Mouse (Mus musculus) layer of hippocampus, postnatal 25 days (tissue): ENCODE data around the gene Tex37. TPM values are rescaled to one million over a fixed set of nuclear protein-coding genes. Genes with fewer than 3 reads are reported as not detected.
A peak's percentile ranks its signal among the peaks of the same experiment; 100 is the strongest.

ENCODE experiments used
- DNase-seq, 2 experiments: peaks; one replicate each; pipeline ENCODE4 v3.0.0; 2022; ENCODE audit warnings: mixed read lengths in 2 of 2, low spot score in 1 of 2; ENCODE audit errors: extremely low spot score in 1 of 2
- total RNA-seq, 2 experiments: library from RNA; stranded (reverse); gene quantifications; 2 replicates each; pipeline ENCODE4 v1.2.3; 2021

Tex37 gene
- total RNA-seq: not detected

- no peak for DNase-seq
These were observed at the start of gene Tex37 for GRCm38 (mm10) chr6:70918827-70919226. Tex37 (minus strand) TSS chr6:70918927.

GRCm38 (mm10) chr6:70968291-70968690 lies 49.6 kb upstream of the Tex37 start:
- DNase-seq: no peak

- DNase-seq: no peak
These were observed 48.7 kb upstream of the Tex37 start for GRCm38 (mm10) chr6:70967422-70967821.

- no peak for DNase-seq
These were observed 47.0 kb upstream of the Tex37 start for GRCm38 (mm10) chr6:70965694-70966093.

GRCm38 (mm10) chr6:70964116-70964830 lies 45.5 kb upstream of the Tex37 start:
- no peak for DNase-seq

- no peak for DNase-seq
These were observed 38.7 kb upstream of the Tex37 start for GRCm38 (mm10) chr6:70957341-70957940.

- no peak for DNase-seq
These were observed 38.2 kb upstream of the Tex37 start for GRCm38 (mm10) chr6:70956936-70957335.

GRCm38 (mm10) chr6:70956285-70956912 lies 37.7 kb upstream of the Tex37 start, which contains the start of gene Foxi3:
Foxi3 (plus strand) TSS chr6:70956531.
- DNase-seq: no peak

- no peak for DNase-seq
These were observed 37.1 kb upstream of the Tex37 start for GRCm38 (mm10) chr6:70955841-70956240.

- no peak for DNase-seq
These were observed 36.6 kb upstream of the Tex37 start for GRCm38 (mm10) chr6:70955291-70955800.

GRCm38 (mm10) chr6:70954040-70954439 lies 35.3 kb upstream of the Tex37 start:
- DNase-seq: no peak

GRCm38 (mm10) chr6:70953274-70953673 lies 34.5 kb upstream of the Tex37 start:
- DNase-seq: no peak

GRCm38 (mm10) chr6:70931801-70932200 lies 13.1 kb upstream of the Tex37 start:
- no peak for DNase-seq

GRCm38 (mm10) chr6:70921274-70922074 lies 2.7 kb upstream of the Tex37 start:
- peak; percentile 44 to 52 for DNase-seq

- no peak for DNase-seq
These were observed 6.3 kb downstream of the Tex37 start for GRCm38 (mm10) chr6:70912396-70912765.

GRCm38 (mm10) chr6:70911668-70912395 lies 6.9 kb downstream of the Tex37 start:
- DNase-seq: peak; percentile 38 to 46

GRCm38 (mm10) chr6:70910285-70910684 lies 8.4 kb downstream of the Tex37 start:
- DNase-seq: no peak

GRCm38 (mm10) chr6:70909572-70909971 lies 9.2 kb downstream of the Tex37 start:
- DNase-seq: no peak

GRCm38 (mm10) chr6:70903689-70904088 lies 15.0 kb downstream of the Tex37 start:
- DNase-seq: no peak

GRCm38 (mm10) chr6:70899594-70900003 lies 19.1 kb downstream of the Tex37 start:
- DNase-seq: no peak
